Mouse (Mus musculus): Measurements from ENCODE around the gene Man1a. TPM values are rescaled to one million over a fixed set of nuclear protein-coding genes. Genes with fewer than 3 reads are reported as not detected.

Gene Man1a
- 18.4 and 22.1 TPM in 2 replicates for polyA plus RNA-seq (2012; rRNA removed)

DNA sequence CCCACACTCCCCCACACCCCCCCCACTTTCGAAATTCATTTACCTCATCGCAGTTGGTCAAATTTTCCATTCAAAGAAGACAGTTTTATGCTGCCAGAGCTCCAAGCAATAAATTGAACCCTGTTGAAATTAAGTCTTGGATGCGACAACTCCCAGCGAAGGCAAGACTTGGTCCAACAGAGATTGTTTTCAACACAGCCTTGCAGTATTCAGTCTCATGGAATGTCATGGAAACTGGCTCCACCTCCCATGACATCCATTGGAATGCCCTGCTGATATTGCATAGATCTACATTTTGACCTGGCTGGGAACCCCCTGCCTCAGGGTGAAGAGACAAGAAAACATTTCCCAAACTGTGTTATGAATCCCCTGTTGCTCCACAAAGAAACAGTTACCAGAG, at the start of gene Man1a:
Gene Man1a (minus strand): TSS at position 190 of the 400 bp plus-strand sequence.
- DNase-seq (ENCODE audit: extremely low spot score in 1 of 2, low spot score in 1 of 2), result no peak

DNA sequence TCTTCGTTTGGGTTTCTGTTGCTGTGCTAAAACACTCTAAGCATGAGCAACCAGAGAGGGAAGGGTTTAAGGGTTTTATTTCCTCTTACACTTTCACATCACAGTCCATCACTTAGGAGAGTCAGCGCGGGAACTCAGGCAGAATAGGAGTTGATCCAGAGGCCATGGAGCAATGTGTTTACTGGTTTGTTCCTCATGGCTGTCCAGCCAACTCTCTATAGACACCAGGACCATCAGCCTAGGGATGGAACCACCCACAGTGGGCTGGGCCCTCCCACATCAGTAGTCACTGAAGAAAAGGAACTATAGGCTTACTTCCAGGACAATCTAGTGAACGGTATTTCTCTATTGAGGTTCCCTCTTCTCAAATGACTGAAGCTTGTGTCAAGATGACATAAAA, 45.4 kb upstream of the Man1a start:
- no peak for DNase-seq (ENCODE audit: extremely low spot score in 1 of 2, low spot score in 1 of 2)

- DNase-seq (ENCODE audit: extremely low spot score in 1 of 2, low spot score in 1 of 2), result no peak
These were observed 44.0 kb upstream of the Man1a start for GRCm38 (mm10) chr10:54120375-54120774.

- DNase-seq (ENCODE audit: extremely low spot score in 1 of 2, low spot score in 1 of 2), result no peak
These were observed 42.9 kb upstream of the Man1a start for GRCm38 (mm10) chr10:54119303-54119702.

GRCm38 (mm10) chr10:54118223-54118912, 42.0 kb upstream of the Man1a start:
- DNase-seq (ENCODE audit: extremely low spot score in 1 of 2, low spot score in 1 of 2), result no peak

GRCm38 (mm10) chr10:54117763-54118162, 41.4 kb upstream of the Man1a start:
- peak; percentile 5 to 35 for DNase-seq (ENCODE audit: extremely low spot score in 1 of 2, low spot score in 1 of 2)

- no peak for DNase-seq (ENCODE audit: extremely low spot score in 1 of 2, low spot score in 1 of 2)
These were observed 27.3 kb upstream of the Man1a start for GRCm38 (mm10) chr10:54103671-54104070.

DNA sequence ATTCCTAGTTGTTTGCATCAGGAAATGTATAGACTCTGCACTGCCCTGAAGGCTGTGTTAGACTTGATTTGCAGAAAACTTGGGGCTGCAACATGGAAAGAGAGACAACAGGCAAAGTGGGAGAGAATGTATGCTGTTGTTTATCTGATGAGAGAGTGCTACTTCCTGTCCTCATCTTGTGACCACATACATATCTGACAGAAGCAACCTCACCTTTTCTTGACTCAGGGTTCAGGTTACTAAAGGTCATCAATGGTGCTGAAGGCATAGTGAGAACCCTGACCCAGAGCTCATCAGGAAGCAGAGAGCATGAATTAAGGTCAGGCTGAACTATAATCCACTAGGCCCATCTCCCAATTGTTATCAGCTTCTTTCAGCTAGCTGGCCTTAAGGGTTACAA, 15.7 kb upstream of the Man1a start:
- DNase-seq (ENCODE audit: extremely low spot score in 1 of 2, low spot score in 1 of 2), result no peak

DNA sequence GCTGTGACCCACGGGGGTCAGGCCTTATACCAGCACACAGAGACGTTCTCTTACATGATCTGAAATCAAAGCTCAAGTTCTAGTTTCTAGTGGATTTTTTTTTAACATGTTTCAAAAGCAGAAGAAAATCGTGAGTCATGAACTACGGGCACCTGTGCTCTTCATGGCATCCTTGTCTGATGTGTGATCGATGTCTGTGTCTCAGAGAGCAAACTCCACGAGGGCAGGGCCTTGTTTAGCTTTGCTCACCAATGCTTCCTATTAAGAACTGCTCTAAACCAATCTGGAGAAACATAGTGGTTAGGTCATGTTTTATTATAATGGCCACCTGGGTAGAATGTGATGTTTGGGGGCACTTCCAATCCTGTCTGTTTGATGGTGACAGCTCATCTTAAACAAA, 13.5 kb upstream of the Man1a start:
- DNase-seq (ENCODE audit: extremely low spot score in 1 of 2, low spot score in 1 of 2), result no peak

- no peak for DNase-seq (ENCODE audit: extremely low spot score in 1 of 2, low spot score in 1 of 2)
These were observed 10.9 kb upstream of the Man1a start for GRCm38 (mm10) chr10:54087346-54087745.

DNA sequence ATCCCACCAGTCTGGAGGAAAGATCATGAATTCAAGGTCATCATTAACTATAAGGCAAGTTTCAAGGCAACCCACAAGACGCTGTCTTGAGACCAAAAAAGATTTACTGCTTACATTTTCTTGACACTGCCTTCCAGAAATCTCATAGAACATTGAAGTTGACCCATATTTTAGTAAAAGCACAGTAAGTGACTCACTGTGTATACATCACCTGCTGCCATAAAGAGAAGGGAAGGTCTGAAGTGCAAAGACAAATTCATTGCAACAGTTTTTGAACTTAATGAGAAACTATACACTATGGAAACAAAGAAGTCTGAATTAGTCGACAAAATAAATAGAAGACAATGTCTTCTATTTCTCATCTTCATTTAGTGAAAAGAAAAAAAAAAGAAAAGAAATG, 8.7 kb upstream of the Man1a start:
- DNase-seq (ENCODE audit: extremely low spot score in 1 of 2, low spot score in 1 of 2), result no peak

GRCm38 (mm10) chr10:54077005-54077404, 596 bp upstream of the Man1a start:
- DNase-seq (ENCODE audit: extremely low spot score in 1 of 2, low spot score in 1 of 2), result no peak

DNA sequence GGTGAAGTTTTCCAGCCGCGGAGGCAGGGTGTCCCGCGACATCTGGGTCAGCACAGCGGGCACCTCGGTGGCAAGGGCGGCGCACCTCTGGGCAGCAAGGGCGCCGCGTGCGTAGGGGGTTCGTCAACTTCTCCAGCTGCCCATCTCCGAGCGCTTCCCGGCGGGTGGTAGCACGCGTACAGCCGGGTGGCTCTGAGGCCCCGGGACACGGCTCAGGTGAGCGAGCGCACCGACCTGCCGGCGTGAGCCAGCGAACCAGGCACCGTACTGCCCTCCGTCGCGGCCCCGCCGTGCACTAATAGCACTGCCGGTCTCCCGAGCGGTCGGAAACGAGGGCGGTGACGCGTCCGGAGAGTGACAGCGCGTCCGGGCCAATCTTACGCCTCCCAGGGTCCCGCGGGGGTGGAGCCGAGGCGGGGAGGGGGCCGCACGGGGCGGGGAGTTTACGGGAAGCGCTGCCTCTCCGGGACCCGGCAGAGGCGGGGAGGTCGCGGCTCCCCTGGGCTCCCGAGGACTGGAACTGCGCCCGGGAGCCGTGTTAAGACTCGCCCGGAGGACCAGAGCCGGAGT, 883 bp downstream of the Man1a start:
- peak; percentile 63 to 89 for DNase-seq (ENCODE audit: extremely low spot score in 1 of 2, low spot score in 1 of 2)

- DNase-seq (ENCODE audit: extremely low spot score in 1 of 2, low spot score in 1 of 2), result no peak
These were observed 1.6 kb downstream of the Man1a start for GRCm38 (mm10) chr10:54074609-54075421.

DNA sequence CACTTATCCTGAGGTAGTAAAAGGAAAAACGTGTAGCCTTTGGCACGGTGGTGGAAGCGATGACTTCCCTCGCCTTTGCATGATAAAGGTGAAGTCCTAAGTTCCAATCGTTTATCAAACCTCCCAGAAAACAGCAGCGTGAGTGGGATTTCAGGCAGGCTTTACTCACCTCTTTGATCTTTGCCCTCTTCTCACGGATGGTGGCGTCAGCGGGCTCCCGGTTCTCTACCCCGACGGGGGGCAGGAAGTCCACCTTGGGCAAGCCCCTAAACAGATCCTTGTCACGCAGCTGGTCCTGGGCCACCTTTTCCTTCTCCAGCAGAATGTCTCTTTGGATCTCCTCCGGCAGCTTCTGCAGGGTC, 2.2 kb downstream of the Man1a start:
- no peak for DNase-seq (ENCODE audit: extremely low spot score in 1 of 2, low spot score in 1 of 2)

DNA sequence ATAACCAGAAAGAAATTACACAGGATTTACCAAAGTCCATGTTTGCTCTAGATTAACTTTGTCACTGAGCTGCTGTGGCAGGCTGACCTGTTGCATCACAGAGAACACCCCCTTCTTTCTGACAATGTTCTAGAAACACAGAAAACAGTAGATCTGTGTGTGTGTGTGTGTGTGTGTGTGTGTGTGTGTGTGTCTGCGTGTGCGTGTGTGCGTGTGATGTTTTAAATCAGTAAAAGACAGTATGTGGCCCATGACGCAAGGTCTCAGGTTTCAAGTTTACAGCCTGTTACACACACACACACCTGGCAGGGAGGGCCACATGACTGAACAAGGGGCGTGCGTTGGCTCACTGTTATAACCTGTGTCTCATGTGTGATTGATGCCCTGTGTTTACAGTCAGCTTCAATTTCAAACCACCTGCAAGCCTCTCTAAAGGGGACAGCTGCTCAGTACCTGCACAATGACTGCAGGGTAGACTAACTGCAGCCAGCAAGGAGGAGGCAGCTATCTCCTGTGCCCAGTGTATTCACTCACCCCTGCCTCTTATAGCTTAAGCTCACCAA, 2.7 kb downstream of the Man1a start:
- DNase-seq (ENCODE audit: extremely low spot score in 1 of 2, low spot score in 1 of 2), result no peak

DNA sequence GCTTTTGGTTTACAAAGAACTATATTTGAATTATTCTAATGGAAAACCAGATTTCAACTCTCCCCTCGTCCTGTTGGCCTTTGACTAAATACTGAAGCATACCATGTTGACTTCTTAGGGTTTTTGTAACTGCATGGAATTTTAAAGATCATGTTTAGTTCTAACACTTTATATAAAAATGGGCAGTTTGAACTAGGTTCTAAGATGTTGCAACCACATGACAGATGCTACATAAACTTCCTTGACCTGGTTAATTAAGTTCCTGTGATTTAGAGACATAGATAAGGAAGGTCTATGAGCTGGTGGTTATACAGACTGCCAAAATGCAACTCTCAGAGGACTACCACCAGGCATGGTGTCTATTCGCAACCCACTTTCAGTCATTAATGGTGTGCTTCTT, 4.1 kb downstream of the Man1a start:
- no peak for DNase-seq (ENCODE audit: extremely low spot score in 1 of 2, low spot score in 1 of 2)

- no peak for DNase-seq (ENCODE audit: extremely low spot score in 1 of 2, low spot score in 1 of 2)
These were observed 5.9 kb downstream of the Man1a start for GRCm38 (mm10) chr10:54070496-54070895.

DNA sequence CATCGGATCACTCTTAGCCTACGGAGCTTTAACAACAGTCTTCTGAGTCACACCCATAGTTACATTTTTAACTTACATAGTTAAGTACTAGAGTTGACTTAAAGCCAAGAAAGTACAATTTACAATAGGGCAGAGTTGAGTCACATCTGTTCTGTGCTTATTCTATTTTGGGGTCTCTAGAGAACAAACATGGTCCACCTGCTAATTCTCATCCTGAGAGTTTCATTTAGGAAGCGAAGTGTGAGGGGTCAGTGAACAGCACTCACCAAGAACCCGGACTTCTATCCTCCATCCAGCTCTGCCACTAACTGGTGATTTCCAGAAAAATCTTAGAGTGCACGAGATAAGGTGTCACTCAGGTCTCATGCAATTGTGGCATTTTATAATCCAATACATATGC, 7.0 kb downstream of the Man1a start:
- DNase-seq (ENCODE audit: extremely low spot score in 1 of 2, low spot score in 1 of 2), result no peak

GRCm38 (mm10) chr10:54066683-54067082, 9.7 kb downstream of the Man1a start:
- no peak for DNase-seq (ENCODE audit: extremely low spot score in 1 of 2, low spot score in 1 of 2)

GRCm38 (mm10) chr10:54063551-54064260, 12.7 kb downstream of the Man1a start:
- DNase-seq (ENCODE audit: extremely low spot score in 1 of 2, low spot score in 1 of 2), result no peak
